Mouse (Mus musculus) cerebellum, adult 11 months (tissue): ENCODE results near the gene Nod2.

ENCODE experiments used
- DNase-seq: peaks from one replicate; pipeline ENCODE4 v3.0.0; 2022

Gene Nod2

GRCm38 (mm10) chr8:88681046-88681445 lies 33.9 kb downstream of the Nod2 start:
- no peak for DNase-seq

- no peak for DNase-seq
These were observed 36.7 kb downstream of the Nod2 start for GRCm38 (mm10) chr8:88683656-88684289.

DNA sequence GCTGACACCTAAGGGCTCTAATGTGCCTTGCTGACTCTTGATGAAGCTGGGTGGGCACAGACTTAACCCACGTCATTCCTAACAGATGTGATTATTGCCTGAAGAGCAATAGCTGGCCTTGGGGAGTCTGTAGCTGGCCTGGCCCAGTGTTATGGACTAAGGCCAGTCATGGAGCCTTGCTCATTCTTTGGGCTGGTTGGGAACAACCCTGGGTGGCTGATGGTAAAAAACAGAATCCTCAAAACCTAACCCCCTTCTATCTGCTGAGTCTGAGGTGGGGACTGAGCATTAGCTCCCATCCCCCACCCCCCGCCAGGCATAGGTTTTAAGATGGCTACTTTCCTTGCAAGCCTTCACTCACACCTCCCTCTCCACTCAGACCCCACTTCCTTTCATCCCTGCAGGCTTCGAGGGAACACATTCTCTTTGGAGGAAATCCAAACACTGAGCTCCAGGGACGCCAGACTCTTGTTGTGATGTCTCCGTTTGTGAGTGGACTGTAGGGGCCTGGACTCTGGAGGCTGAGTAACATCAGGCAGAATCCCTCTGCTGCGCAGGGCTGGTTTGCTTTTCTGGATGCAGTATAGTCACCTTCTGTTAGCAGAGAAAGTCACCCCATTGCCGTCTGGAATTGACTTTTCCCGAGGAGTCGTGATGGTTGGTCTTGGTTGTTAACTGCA lies 39.3 kb downstream of the Nod2 start:
- DNase-seq, result no peak

DNA sequence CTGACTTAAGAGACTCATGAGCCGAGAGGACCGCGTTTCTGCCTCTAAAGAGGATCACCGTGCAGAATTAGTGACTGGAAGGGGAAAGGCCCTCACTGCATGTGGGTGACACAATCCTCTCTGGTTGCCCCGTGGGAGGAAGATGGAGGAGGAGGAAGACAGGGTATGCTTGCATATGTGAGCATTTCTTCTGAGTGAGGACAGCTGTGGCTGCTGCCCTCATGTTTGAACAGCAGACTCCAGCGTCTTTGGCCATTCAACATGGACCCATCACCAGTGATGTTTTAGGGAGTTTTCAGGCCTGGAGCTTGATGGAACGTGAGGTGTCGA lies 39.8 kb downstream of the Nod2 start:
- no peak for DNase-seq

GRCm38 (mm10) chr8:88689151-88689550 lies 42.0 kb downstream of the Nod2 start:
- no peak for DNase-seq

GRCm38 (mm10) chr8:88689891-88690290 lies 42.8 kb downstream of the Nod2 start:
- DNase-seq, result no peak

DNA sequence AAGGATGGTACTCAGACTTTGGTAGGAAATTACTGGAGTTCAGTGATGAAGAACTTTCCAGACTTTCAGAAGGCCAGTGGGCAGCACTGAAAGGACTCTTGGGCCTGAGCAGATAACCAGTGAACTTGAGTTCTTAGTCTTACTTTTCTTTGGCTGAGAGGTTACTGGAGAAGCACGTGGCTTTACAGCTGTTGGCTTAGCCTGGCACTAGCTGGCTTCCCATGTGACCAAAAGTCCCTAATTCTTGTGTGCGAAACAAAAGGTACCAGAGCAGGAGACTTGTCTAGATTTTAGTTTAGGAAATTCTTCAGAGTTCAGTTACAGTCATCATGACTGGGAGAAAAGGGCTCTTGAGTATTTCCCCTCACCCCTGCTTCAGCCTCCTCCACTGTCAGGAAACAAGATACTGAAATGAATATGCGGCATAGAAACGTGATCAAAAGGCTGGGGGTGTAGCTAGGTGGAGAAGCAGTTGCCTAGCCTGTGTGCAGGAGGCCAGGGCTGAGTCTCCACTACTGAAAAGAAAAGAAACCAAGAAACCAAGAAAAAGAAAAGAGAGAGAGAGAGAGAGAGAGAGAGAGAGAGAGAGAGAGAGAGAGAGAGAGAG lies 44.3 kb downstream of the Nod2 start:
- DNase-seq, result no peak

- DNase-seq, result no peak
These were observed 44.8 kb downstream of the Nod2 start for GRCm38 (mm10) chr8:88691961-88692360.

DNA sequence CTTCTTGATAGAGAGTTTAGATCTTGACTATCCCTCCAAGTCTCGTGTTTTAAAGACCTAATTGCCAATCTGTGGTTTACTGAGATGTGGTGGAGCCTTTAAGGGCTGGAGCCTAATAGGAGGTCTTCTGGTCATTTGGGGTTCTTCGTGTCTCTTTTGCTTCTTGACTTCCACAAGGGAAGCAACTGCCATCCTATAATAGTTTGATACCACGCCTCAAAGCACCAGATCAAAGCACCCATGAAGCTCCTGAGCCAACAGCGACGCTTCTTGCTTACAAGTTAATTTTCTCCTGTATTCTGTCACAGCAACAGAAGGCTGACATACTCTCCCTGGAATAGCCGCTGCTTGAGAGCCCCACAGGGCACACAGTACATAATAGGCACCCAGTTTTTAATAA lies 45.8 kb downstream of the Nod2 start:
- no peak for DNase-seq

- no peak for DNase-seq
These were observed 46.3 kb downstream of the Nod2 start for GRCm38 (mm10) chr8:88693376-88693775.

DNA sequence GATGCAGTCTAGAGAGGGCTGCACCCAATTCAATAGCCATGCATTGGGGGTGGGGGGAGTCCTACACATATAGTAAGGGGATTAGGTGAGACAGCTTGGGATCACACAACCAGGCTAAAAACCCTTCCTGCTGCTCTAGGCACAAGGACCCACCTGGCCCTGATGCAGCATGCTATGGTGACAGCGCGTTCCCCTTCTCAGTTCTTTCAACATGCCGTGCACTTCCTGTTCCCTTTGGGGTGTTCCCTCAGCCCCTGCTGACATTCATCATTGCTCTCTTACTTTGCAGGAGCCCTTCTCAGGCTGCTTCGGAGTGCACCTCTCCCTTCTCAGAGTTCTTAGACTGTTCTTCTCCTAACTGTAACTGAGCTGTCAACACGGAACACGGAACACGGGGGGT lies 47.2 kb downstream of the Nod2 start:
- DNase-seq, result no peak

DNA sequence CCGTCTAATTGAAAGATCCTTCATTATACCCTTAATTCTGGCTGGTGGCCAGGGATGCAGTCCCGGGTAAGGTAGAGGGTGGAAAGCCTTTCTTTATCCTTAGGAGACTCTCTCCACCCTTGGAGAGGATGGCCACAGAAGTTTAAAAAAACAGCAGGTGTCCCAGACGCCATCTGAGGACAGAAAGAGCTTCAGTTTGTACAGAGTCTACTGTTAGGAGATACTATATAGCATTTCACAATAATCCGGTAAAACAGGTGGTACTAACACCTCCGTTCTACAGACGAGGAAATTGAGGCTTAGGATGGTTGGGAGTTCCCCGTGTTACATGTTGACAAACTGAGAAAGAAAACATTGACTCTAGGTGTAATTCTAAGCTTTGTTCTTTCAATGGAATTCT lies 49.1 kb downstream of the Nod2 start:
- peak; percentile 46 for DNase-seq

DNA sequence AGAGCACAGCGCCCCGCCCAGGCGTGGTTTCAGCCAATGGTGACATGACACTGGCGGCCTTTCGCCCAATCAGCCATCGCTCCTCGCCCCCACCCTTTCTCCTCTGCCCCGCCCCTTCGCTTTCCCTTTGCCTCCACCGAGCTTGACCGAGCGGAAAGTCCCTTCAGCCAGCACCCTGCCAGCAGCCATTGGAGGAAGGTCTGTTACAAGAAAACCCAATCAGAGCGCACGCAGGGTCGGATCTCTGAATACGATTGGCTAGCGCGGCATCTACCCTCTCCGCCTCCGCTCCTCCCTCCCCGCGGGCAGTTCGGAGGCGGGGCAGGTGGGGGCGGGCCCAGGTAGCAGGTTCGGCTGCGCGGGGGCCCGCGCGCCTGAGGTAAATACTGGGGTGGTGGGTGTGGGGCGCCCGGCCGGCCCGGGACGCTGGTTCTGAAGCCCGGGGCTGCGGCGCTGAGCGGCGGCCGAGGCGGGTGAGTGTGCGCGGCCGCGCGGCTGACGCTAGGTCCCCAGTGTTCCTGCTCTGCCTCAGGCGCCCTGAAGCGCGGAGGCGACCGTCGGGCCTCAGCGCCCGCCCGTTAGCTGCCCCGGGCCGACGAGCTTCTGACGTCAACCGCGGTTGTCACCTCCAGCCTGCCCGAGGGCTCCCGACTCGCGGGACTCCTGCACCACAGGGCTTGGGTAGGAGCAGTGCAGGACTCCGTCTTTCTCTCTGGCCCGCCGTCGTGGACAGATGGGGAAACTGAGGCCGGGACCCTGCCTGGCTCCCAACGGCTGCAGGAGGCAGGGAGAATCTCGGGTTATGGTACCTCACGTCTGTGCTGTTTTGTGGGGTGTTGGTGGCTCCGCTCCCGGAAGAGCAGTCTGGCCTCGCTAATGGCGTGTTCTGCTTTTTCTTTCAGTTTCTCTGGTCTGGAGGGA lies 49.9 kb downstream of the Nod2 start, which contains the start of gene Cyld:
Cyld (plus strand) TSS at position 308 of the 921 bp plus-strand sequence.
- DNase-seq, result peak; percentile 99

DNA sequence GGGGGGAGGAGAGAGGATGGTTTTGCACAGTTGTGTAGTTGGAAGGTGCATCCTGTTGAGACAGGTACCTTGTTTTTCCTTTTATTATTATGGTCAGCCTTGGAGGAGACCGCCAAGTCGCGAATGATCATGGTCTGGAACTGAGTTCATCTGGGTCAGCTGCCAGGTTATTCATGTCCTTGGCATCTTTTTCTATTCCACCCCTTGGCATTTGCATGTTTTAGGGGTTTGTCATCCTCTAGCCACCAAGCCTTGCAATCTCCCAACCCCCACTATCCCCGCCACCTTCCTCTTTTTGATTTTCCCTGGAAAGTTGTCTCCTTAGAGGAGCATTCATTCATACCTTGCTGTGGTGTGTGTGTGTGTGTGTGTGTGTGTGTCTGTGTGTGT lies 50.5 kb downstream of the Nod2 start:
- peak; percentile 52 for DNase-seq

DNA sequence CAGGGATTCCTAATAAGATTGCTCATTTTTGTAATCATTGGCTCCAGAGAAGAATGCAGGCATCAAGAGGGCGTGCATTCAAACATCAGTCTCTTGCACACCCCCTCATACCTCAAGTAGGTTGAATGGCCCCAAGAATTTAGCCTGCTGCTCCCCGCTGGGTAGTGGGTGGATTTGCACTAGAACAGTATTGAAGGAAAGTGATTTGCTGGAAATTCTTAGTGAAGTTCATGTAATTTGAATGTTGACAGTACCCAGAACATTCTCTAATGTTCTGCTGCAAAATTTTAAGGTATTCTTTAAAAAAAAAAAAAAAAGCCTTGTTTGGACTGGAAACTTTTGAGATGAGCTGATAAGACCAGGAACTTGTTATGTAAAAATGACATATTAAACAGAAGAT lies 50.9 kb downstream of the Nod2 start:
- no peak for DNase-seq

DNA sequence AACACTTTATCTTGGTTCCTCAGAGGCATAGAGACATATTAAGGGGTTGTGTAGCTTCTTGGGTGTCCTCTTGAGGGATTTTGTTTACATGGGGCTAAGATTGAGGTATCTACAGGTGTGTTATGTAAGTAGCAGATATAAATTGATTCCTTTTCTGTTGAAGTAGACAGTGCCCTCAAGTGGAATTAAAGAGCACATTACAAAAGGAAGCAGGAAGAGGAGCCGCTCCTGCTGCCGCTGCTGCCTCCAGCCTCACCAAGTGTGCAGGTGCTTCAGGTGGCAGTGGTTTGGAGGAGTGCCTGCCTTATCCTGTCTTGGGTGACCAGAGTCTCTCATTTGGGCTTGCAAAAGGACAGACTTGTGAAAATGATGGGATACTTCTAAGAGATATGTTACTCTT lies 54.5 kb downstream of the Nod2 start:
- peak; percentile 33 for DNase-seq

DNA sequence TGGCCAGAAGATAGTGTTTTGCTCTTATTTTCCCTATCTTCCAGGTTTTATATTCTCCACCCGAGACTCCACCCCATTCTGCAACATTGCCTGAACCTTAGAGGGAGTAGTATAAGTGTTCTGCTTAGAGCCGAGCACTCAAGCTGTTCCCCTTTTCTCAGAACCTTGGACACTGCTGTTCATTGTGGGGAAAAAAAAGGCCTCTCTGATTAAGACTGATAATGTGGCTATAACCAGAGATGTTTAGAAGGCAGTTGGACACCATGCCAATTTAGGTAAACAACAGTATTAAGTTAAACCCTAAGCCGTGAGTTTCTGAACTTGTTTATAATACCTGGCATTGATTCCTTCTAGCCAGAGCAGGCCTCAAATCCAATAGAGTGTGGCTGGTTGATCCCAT lies 55.7 kb downstream of the Nod2 start:
- no peak for DNase-seq

DNA sequence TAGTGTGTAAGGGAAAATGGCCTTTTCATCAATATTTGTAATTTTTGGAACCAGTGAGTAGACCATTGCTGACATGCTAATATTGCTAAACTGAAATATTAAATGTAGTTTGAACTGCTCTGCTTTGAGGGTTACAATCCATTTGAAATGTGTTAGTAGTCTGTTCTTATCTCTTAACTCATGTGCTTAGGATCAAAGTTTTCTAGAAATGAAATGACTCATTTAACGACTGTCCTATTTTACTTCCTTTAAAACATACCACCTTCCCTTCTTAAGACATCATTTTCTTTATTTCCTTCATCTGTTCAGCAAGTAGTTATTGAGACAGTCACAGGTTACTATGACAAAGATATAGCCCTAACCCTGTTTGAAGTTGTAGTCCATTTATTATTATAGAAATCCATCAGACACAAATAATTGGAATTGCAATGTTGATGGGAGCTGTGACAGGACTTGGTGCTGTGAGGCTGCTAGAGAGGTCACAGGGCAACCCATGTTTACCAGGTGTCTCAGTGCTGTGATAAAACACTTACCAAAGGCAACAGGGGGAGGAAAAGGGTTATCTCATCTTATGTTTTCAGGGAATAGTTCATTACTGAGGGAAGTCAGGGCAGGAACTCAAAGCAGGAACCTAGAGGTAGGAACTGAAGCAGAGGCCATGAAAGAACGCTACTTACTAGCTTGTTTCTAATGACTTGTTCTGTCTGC lies 76.3 kb downstream of the Nod2 start:
- DNase-seq, result no peak
